Mouse (Mus musculus) ovary, postnatal 14 days (tissue): ENCODE measurements around the gene Lrrc27.

Source experiments
- DNase-seq: peaks from one replicate; pipeline ENCODE4 v3.0.0; 2022; ENCODE audit warnings: low spot score

The Lrrc27 gene

GRCm38 (mm10) chr7:139212754-139213745 is at the start of gene Lrrc27, which contains the start of gene Stk32c:
Gene Lrrc27 (plus strand): TSS chr7:139212988.
Gene Stk32c (minus strand): TSS chr7:139213307.
- DNase-seq, result peak; percentile 93

DNA sequence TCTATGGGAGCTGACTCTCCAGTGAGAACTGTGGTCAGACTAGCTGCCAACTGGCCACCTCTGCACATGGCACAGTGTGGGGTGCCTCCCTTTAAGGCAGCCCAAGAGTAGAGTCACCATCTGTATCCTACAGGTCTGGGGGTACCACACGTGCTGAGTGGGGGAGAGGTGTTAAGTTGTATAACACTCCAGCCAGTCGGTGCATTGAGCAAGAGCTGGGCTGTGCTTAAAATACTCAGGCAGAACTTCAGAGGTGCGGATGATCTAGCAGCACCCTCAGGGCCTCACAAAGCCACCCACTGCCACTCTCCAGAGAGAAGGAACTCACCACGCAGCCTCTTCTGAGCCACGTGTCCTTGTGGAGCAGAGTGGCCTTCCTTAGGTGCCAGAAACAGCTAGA is 48.4 kb upstream of the Lrrc27 start:
- DNase-seq, result no peak

GRCm38 (mm10) chr7:139169143-139169542 is 43.6 kb upstream of the Lrrc27 start:
- no peak for DNase-seq

DNA sequence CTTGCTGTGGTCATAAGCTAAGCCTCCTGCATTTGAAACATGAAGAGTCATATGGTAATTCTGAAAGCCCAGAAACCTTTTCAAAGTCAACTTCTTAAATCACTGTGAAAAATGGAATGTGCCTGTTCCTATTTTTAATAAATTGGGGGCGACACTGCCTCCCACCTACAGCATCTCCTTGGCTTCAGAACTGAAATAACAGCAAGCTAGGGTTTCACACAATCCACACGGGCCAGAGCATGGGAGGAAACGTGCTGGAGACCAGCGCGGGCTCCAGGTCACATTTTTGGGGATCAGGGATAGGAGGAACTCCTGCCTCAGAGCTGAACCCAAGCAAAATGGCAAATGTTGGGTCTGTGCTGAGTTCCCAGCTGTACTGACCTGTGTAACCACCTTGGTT is 33.5 kb upstream of the Lrrc27 start:
- no peak for DNase-seq

GRCm38 (mm10) chr7:139180058-139180457 is 32.7 kb upstream of the Lrrc27 start:
- no peak for DNase-seq

DNA sequence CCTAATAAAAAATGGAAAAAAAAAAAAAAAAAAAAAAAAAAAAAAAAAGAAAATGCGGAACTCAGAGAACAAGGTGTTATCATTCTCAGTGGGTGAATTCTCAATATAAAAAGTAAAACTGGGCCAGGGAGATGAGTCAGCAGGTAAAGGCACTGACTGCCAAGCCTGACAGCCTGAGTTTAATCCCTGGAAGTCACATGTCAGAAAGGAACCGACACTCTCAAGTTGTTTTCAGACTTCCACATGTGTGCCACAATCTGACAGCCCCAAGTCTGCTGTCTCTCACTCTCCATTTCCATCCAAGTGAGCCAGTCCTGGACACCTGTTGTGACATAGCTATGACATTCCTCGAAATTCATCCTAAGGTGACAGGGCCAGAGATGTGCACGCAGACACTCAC is 28.4 kb upstream of the Lrrc27 start:
- no peak for DNase-seq

GRCm38 (mm10) chr7:139184846-139185245 is 27.9 kb upstream of the Lrrc27 start:
- no peak for DNase-seq

- no peak for DNase-seq
Observed at GRCm38 (mm10) chr7:139185971-139186370, 26.8 kb upstream of the Lrrc27 start.

GRCm38 (mm10) chr7:139186436-139186835 is 26.4 kb upstream of the Lrrc27 start:
- no peak for DNase-seq

- DNase-seq, result no peak
Observed at GRCm38 (mm10) chr7:139187277-139187676, 25.5 kb upstream of the Lrrc27 start.

GRCm38 (mm10) chr7:139187771-139188633 is 24.8 kb upstream of the Lrrc27 start:
- DNase-seq, result peak; percentile 68

GRCm38 (mm10) chr7:139188634-139189207 is 24.1 kb upstream of the Lrrc27 start:
- DNase-seq, result peak; percentile 18

DNA sequence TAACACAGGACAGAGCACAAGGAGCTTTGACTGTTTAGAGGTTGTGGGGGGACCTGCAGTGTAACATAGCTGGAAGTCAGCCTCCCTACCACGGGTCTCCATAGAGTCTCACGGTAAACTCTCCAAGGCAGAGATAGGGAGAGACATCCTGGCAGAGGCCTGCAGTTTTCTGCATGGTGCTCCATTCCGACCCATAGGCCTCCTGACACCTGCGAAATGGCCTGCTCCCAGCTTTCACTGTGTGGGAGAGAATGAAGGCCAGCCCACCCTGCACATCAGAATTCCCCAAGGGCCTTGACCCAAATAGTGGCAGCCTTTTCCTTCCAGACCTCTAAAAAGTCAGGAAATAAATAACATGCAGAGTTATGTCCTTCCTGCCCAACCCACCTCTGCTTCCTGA is 22.2 kb upstream of the Lrrc27 start:
- no peak for DNase-seq

DNA sequence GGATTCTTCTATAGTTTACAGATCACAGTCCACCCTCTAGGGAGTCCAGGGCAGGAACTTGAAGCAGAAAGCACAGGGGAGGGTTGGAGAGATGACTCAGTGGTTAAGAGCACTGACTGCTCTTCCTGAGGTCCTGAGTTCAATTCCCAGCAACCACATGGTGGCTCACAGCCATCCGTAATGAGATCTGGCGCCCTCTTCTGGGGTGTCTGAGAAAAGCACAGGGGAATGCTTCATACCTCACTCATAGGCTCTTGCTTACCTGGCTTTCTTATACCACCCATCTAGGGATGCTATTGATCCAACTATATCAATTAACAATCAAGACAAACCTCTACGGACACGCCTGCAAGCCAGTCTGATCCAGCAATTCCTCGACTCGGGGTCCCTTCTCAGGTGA is 21.2 kb upstream of the Lrrc27 start:
- no peak for DNase-seq

GRCm38 (mm10) chr7:139197022-139197421 is 15.8 kb upstream of the Lrrc27 start:
- no peak for DNase-seq

DNA sequence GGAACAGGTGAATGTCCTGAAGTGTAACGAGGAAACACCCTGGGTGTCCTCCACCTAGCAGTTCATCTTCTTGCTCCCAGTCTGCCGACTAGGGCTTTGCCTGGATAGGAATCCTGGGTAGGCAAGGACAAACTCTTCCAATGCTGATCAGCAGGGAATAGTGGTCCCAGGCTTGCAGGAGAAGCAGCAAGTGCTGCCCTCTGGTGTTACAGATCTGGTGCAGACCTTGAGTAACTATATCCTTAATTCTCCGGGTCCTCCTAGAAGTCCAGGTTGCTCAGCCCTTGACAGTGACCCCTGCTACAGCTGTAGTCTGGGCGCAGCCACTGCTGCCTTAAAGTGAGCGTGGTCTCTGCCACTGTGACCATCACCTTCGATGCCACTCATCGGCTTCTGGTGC is 12.7 kb upstream of the Lrrc27 start:
- DNase-seq, result peak; percentile 59

GRCm38 (mm10) chr7:139201209-139201608 is 11.6 kb upstream of the Lrrc27 start:
- no peak for DNase-seq

DNA sequence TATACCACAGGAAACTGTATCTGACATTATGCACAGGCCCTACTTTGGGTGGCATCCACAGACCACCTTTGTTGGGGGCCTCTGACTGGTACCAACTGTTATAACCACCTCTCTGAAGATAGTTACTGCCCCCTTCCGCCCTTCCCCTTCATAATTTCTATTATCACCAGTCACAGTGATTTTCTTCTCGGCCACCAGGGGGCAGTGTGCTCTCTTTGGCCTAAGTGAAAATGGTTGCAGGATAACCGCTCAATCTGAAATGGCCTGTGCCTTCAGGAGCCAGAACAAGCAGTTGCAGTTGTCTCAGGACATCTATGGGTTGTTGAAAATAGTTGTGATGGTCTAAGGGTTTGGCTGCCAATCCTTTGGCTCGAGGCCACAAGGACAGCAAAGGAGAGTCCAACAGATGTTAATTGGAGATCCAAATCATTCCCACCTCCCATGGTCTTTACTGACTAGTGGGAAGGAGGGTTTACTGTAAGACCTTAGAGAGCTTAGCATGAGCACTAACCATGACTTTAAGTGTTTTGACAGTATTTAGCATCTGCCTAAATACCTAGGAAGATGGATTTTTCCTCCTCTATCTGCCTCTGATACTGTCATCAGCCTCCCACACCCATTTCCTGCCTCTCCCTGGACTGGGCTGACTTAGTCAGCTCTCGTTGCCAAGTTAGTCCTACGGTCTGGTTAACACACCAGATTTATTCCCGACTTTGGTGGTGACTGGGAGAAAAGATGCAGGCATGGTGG is 4.6 kb upstream of the Lrrc27 start:
- peak; percentile 41 for DNase-seq

DNA sequence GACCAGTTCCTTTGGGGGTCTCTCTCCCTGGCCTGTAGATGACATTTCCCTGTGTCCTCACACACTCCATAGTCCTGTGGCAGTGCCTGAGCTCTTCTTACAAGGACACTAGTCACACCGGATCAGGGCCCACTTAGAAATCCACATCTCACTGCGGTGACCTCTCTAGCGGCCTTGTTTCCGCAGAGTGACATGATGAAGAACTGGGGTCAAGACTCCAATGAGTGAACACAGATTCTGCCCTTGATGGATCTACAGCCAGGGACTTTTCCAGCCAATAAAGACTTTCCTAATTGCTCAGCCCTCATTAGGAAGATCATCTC is 4.1 kb upstream of the Lrrc27 start:
- no peak for DNase-seq

DNA sequence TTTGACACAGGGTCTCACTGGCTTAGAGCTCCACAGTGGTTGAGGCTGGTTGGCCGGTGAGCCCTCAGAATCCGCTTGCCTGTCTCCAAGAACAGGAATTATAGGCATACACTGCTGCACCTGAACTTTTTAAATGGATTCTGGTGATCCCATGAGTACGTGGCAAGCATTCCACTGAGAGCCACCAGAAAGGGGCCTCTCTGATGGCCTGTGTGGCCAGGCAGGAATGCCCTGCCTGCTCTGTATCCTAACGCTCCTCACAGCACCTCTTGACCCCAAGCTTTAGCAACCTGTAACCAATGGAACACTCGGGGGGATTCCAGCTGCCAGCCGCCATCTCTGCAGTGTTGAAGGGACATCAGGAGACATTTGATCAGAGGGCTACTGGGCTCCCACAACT is 1.0 kb upstream of the Lrrc27 start:
- no peak for DNase-seq

DNA sequence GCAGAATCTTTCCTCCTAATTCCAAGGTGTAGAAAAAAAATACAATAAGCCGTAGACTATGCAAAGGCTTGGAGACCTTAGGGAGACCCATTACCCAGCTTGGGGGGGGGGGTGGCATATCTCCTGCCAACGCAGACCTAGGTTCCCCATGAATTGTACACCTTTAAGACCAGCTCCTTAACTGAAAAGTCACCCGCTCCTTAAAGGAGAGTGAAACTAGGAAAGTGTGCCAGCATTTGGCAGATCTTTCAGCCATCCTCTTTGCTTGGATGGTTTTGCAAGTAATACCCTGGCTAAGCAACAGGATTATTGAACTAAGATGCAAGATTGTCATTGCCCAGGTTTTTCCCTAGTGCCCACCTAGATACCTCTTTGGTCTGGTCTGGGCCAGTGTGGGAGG is 963 bp downstream of the Lrrc27 start:
- DNase-seq, result no peak

DNA sequence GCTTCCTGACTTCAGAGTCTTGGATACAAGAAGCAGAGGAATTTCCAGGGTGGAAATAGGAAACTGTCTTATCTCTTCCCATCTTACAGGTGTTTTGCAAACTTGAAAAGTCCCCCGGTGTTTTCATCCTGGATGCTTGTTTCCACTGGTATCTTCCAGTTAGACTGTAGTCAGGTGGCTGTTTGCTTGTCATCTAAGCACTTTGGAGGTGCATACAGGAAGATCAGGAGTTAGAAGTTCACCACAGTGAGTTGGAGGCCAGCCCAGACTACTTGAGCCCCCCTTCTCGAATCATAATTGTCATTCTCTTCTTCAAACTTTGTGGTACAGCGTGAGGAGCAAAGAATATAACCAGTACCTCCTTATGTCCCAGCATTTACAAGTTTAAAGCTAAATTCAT is 1.4 kb downstream of the Lrrc27 start:
- DNase-seq, result no peak
